Mouse (Mus musculus): ENCODE results near the gene Rtp3.

Rtp3 gene

DNA sequence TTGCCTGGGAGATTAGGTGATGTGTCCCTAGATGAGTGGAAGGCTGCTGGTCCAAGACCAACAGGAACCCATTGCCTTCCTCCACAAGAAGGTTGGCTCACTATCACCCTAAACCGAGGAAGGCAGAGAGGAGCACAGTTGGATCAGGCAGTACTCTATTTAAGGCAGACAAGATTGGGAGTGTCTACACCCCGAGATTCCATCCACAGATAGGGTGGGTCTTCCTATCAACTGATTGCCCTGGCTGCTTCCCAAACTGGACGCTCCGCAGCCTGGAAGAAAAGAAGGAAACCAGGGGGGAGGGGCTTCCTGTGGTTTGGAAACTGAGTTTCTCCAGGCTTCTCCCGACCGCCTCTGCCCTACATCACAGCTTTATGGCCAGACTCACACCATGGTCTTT lies at the start of gene Rtp3:
TSS of gene Rtp3 (minus strand) at position 380 of the 400 bp plus-strand sequence.
- no peak for DNase-seq (ENCODE audit: low read depth in 2 of 2, low spot score in 2 of 2)

DNA sequence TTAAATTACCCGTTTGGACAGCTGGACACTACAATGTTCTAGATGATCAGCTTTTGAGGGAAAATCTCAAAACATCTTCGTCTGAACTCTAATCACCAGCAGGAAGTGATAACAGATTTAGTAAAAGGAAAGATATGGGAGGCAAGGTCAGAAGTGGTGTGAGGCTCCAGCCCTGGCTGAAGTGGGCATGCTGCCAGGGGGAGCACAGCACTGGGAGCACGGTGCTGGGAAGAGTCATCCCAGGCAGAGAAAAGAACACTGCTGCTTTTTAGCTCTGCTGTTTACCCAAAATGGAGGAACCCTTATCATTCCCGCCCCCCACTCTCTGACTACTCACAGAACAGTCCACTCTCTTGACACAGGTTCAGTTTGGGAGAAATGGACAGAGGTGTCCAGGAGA lies 49.6 kb upstream of the Rtp3 start:
- DNase-seq (ENCODE audit: low read depth in 2 of 2, low spot score in 2 of 2), result no peak

- DNase-seq (ENCODE audit: low read depth in 2 of 2, low spot score in 2 of 2), result no peak
Measured at GRCm38 (mm10) chr9:111033717-111034116, 43.3 kb upstream of the Rtp3 start.

- no peak for DNase-seq (ENCODE audit: low read depth in 2 of 2, low spot score in 2 of 2)
Measured at GRCm38 (mm10) chr9:111026791-111027190, 36.4 kb upstream of the Rtp3 start.

GRCm38 (mm10) chr9:111019022-111019421 lies 28.6 kb upstream of the Rtp3 start, which contains the start of gene Ltf:
Gene Ltf, plus strand, starts transcription at chr9:111019271.
- no peak for DNase-seq (ENCODE audit: low read depth in 2 of 2, low spot score in 2 of 2)

DNA sequence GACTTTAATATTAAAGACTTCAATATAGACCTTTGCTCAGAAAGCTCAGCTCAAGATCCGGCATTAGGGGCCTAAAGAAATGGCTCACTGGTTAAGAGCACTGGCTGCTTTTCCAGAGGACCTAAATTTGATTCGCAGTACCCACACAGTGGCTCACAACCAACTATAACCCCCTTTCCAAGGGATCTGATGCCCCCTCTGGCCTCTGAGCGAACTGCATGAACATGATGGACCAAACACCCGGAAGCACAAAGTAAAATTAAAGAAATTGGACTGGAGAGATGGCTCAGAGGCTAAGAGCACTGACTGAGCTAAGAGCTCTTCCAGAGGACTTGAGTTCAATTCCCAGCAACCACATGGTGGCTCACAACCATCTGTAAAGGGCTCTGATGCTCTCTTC lies 25.3 kb upstream of the Rtp3 start:
- DNase-seq (ENCODE audit: low read depth in 2 of 2, low spot score in 2 of 2), result no peak

- DNase-seq (ENCODE audit: low read depth in 2 of 2, low spot score in 2 of 2), result no peak
Measured at GRCm38 (mm10) chr9:111012041-111012440, 21.7 kb upstream of the Rtp3 start.

DNA sequence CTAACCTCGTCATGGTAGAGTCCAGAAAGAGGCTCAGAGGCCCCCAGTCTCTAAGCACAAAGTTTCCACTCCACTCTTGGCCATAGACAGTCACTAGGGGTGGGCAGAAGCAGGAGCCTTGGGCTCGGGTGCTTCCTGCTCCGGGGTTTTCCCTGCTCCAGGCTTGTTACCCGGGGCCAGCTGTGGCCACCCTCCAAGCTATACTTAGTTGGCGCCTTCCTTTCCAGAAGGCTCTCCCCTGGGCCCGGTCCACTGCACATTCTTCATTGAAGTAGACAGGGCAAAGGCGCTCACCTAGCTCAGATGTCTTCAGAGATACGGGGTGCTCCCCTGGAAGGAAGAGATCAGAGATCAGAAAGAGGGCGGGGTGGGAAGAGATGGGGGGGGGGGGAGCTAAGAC lies 21.2 kb upstream of the Rtp3 start:
- no peak for DNase-seq (ENCODE audit: low read depth in 2 of 2, low spot score in 2 of 2)

DNA sequence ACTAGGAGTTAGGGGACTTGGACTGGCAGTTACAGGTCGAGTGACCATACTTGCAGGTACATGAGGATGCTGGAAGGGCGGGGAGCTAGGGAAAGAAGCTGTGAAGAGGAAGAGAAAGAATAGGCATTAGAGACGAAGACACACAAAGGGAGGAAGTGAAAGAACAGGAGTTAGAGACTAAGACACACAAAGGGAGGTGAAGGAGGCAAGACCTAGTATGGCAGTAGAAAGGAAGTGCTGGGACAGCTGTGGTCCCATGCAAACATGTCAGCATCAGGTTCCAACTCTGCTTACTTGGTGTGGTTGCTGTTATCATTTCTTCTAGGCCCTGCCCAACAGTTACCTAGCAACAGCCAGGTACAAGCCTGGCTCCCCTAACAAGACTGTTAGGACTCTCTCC lies 19.4 kb upstream of the Rtp3 start:
- no peak for DNase-seq (ENCODE audit: low read depth in 2 of 2, low spot score in 2 of 2)

- no peak for DNase-seq (ENCODE audit: low read depth in 2 of 2, low spot score in 2 of 2)
Measured at GRCm38 (mm10) chr9:111006544-111006943, 16.2 kb upstream of the Rtp3 start.

- peak in 1 of 2 experiments; percentile 20 for DNase-seq (ENCODE audit: low read depth in 2 of 2, low spot score in 2 of 2)
Measured at GRCm38 (mm10) chr9:111003279-111003678, 12.9 kb upstream of the Rtp3 start.

DNA sequence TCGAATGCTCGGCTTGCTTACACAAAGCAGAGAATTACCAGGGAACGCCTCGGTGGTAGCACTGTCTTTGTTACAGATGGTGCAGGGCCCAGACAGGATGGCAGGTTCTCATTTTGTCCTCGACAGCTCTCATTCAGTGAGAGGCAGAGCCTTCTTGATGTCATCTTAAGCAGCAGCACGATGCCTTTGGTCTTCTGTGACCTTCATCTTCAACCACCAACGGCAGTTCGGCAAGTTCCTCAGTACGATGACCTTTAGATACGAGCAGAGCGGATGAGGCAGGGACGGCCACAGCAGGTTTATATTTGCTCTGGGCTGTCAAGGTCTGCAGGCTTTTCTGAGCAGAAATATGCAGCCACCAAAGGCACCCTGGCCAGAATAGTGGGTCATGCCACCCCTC lies 11.2 kb upstream of the Rtp3 start:
- DNase-seq (ENCODE audit: low read depth in 2 of 2, low spot score in 2 of 2), result no peak

GRCm38 (mm10) chr9:110999856-111000255 lies 9.5 kb upstream of the Rtp3 start:
- DNase-seq (ENCODE audit: low read depth in 2 of 2, low spot score in 2 of 2), result no peak

DNA sequence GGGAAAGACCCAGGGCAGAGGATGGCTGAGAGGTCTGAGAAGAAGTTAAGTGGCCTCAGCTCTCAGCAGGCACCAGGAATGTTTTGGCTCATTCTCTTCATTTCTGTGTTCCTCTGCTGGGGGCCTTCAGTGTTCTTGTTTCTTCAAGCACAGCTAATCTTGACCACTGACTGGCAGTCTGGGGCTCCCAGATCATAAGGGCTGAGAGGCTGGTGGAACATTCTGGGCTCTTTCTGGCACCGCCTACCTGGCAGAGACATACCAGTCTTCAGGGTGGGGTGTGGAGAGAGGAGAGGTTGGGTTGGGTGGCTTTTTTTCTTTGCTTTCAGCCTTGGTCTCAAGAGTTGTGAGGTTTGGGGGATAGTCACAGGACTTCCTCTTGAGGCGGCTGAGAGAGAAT lies 8.7 kb upstream of the Rtp3 start:
- no peak for DNase-seq (ENCODE audit: low read depth in 2 of 2, low spot score in 2 of 2)

GRCm38 (mm10) chr9:110997245-110997644 lies 6.9 kb upstream of the Rtp3 start:
- DNase-seq (ENCODE audit: low read depth in 2 of 2, low spot score in 2 of 2), result peak; percentile 74 to 83

DNA sequence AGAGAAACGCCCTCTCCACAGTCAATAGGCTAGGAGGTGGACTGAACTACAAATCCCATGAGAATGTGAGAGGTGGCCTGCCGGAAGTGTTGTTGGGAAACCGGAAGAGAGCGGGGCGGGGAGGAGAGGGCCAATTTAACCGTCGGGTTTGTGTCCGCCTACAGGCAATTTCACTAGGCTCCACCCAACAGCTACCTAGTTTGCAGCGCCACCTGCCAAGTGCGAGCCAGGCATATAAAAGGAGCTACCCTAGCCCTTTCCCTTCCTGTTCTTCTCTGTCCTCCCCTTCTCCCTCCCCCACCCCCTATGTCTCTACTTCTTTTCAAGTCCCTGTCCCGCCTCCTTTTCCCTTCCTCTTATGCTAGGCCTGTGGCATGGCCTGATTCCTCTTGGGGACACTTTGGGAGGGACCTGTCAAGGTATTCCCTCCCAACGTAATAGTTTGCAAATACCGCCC lies 4.4 kb upstream of the Rtp3 start:
- peak; percentile 55 to 64 for DNase-seq (ENCODE audit: low read depth in 2 of 2, low spot score in 2 of 2)

GRCm38 (mm10) chr9:110993281-110993709 lies 2.9 kb upstream of the Rtp3 start:
- DNase-seq (ENCODE audit: low read depth in 2 of 2, low spot score in 2 of 2), result no peak

GRCm38 (mm10) chr9:110989543-110989942 lies 840 bp downstream of the Rtp3 start:
- DNase-seq (ENCODE audit: low read depth in 2 of 2, low spot score in 2 of 2), result no peak

DNA sequence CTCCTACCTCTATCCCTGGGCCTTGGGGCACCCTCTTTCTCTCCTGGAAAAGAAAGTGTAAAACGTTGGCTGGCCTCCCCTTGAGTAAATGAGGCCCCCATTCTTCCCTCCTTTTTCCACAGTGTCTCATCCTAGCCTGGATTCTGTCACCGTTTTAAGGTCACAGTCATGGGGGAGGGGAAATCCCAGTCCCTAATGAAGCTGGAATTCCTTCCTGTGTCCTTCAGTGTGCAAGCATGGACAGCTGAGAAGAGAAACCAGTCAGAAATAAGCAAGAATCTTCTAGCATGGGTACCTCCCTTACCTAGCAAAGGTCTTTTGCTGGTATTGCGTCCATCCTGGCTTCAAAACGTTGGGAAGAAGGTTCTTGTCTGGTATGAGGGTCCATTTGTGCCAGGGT lies 1.2 kb downstream of the Rtp3 start:
- DNase-seq (ENCODE audit: low read depth in 2 of 2, low spot score in 2 of 2), result no peak

GRCm38 (mm10) chr9:110988078-110988477 lies 2.3 kb downstream of the Rtp3 start:
- no peak for DNase-seq (ENCODE audit: low read depth in 2 of 2, low spot score in 2 of 2)

- no peak for DNase-seq (ENCODE audit: low read depth in 2 of 2, low spot score in 2 of 2)
Measured at GRCm38 (mm10) chr9:110987331-110987730, 3.1 kb downstream of the Rtp3 start.

- no peak for DNase-seq (ENCODE audit: low read depth in 2 of 2, low spot score in 2 of 2)
Measured at GRCm38 (mm10) chr9:110985951-110986350, 4.4 kb downstream of the Rtp3 start.

- no peak for DNase-seq (ENCODE audit: low read depth in 2 of 2, low spot score in 2 of 2)
Measured at GRCm38 (mm10) chr9:110985541-110985940, 4.8 kb downstream of the Rtp3 start.

- DNase-seq (ENCODE audit: low read depth in 2 of 2, low spot score in 2 of 2), result no peak
Measured at GRCm38 (mm10) chr9:110984096-110984495, 6.3 kb downstream of the Rtp3 start.

Data from CD8-positive naive resting alpha-beta T cell, adult 2 months (primary cell).